Mouse (Mus musculus): ENCODE results near the gene Etnk1. TPM values are rescaled to one million over a fixed set of nuclear protein-coding genes. Genes with fewer than 3 reads are reported as not detected.
"Not testable (repeated sequence)": the region's sequence is repeated elsewhere in the genome, so short reads cannot be mapped to it uniquely, and the experiment has no call there.

The Etnk1 gene
- total RNA-seq, 2 experiments from 2014 or later: 16.1 to 20.3 TPM

DNA sequence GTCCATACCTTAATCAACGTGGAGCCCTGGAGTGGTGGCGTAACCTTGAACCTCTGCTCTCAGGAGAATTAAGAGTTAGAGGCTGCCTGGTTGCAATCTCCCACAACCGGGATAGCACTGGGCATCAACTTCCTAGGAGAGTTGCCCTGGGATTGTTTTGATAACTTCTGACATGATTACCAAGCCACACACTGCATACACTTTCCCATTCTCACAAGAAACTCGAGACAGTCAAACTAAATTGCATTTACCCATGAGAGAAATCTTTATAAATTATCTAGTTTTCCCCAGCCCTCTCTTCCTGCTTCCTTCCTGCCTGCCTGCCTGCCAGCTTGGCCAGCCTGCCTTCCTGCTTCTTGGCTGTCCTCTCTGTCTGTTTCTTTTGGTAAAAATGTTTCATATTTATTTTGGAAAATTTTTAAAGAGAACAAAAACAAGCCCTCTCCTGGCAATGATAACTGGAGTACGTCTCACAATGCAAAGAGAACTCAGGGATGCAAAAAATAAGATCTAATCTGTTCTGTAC, 17.2 kb upstream of the Etnk1 start:
- DNase-seq: no peak

DNA sequence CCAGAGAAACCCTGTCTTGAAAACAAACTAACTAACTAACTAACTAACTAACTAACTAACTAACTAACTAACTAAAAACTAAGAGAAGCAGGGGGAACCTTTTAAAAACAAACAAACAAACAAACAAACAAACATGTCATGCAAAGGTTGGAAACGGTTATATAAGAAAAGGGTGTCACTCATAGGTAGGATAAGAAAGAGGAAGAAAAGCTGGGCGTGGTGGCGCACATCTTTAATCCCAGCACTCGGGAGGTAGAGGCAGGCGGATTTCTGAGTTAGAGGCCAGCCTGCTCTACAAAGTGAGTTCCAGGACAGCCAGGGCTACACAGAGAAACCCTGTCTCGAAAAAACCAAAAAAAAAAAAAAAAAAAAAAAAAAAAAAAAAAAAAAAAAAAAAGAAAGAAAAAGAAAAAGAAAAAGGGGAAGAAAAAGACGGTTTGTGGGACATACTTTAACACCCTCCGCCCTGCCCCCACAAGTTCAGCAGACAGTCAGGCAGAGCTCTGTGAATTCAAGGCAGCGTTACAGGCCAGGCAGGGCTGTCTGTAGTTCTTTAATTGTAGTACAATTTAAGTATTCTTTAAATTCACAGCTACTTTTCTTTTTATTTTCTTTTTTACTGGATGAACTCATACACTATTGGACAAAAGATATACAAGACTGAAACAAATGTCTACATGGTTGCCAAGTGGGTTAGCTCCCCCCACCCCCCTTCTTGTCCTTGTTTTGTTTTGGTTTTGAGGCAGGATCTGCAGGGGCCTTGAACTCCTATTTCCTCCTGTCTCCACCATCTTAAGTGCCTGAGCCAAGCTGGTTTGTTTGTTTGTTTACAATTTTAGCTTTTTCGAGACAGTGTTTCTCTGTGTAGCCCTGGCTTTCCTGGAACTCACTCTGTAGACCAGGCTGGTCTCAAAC, 15.7 kb upstream of the Etnk1 start:
- not testable (repeated sequence) for DNase-seq

DNA sequence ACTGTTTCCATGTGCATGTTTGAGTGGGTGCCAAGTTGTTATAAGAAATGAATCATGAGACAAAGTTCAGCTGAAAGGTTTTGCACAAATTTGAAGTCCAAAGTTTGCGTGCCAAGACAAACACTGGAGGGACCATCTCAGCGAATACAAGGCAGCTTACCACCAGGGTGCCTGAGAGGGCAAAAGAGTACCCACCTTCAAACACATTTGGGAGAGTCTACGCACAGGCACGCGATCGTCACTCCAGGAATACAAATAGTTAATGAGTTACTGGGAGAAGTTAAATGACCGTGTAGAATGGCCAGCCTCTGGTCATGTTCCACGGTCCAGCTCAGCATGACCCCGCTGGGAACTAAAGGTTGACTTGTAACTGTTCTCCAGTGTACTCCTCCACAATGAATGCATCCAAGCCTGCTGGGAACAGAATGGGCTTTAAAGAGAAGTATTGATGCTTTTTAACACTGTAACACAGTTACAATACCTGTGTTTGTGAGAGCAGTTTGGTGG, 14.6 kb upstream of the Etnk1 start:
- no peak for DNase-seq

DNA sequence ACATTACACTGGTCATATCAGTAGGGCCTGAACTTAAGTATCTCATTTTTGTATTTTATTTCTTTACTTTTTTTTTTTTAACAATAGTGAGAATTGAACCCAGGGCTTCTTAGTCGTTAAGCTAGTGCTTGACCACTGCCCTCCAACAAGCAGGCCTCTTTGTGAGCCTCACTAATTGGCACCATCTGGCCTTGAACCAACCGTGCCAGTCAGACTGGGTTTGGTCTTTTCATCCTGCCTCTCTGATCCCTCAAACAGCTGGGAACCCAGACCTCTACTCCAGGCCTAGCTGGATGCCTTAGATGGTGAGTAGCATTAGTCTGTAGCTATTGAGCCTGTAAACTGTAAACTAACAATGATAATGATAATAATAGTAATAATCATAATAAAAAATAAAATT, 13.9 kb upstream of the Etnk1 start:
- no peak for DNase-seq

DNA sequence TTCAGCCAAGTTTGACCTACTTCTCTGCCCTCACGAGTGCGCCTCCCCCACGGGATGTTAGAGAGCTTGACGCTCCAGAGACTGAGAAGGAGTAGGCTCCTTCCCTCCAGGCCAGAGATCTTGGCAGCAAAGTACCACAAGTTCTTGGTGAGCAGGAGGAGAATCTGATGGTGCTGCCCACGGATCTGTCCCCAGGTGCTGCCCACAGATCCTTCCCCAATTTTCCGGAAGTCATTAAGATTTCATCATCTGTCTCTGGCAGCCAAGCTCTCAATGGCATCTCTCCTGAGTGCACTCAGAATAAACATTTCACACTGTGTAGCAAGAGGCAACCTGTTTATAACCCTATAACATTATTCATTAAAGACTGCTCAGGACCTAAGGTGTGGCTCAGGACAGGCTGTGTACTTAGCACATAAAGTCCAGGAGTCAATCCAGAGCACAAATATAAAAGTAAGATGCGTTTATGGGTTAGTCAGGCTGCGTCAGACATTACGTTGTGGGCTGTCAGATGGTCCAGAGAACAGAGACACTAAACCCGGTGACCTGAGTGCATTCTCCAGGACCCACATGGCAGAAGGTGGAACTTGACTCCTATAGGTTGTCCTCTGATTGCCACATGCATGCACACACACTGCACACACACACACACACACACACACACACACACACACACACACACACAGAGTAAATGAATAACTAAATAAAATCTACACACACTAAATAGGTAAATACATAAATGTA, 13.1 kb upstream of the Etnk1 start:
- DNase-seq: no peak

DNA sequence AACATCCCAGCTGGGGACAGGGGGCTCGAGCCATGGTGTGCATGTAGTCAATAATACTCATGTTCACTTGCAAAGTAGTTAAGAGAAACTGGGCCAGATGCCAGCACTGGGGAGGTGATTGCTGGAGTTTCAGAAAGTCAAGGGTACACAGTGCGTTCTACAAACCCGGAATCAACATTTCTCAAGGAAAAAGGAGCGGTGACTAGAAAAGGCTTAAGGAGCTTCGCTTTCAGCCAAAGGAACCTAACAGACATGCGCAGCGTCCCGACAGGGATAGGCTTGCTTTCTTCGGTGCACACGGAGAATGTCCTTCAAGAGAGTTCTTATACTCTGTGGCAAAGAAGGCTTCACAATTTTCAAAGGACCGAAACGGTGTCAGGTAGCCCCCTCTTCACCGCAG, 12.1 kb upstream of the Etnk1 start:
- DNase-seq: peak; percentile 23

DNA sequence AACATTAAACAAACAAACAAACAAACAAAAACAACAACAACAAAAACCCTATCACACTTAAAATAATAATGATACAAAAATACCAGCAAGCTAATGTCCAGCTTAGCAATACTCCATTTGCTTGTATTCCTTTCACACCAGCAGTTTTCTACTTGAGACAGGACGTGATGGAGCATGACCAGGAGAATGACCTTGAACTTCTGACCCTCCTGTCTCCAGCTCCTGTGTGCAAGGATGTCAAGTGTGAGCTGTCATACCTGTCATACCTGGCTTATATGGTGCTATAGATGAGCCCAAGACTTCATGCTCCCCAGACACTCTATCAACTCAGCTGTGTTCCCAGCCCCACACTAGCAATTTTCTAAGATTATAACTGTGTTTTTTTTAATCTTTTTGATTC, 11.0 kb upstream of the Etnk1 start:
- no peak for DNase-seq

DNA sequence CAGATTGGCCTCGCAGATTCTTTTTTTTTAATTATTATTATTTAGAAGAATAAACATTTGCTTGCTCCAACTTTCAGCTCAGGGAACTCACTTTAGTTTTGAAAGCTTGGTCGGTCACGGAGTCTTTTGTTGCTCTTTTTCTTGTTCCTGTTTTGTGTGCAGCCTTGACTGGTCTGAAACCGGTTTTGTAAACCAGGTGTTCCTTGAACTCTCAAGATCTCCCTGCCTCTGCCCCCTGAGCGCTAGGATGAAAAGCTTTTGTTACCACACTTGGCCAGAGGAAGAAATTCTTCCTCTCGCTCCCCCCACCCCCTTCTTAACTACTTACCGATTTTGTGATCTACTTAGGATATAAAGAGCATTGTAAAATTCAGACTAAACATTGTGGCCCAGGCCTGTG, 10.3 kb upstream of the Etnk1 start:
- no peak for DNase-seq

DNA sequence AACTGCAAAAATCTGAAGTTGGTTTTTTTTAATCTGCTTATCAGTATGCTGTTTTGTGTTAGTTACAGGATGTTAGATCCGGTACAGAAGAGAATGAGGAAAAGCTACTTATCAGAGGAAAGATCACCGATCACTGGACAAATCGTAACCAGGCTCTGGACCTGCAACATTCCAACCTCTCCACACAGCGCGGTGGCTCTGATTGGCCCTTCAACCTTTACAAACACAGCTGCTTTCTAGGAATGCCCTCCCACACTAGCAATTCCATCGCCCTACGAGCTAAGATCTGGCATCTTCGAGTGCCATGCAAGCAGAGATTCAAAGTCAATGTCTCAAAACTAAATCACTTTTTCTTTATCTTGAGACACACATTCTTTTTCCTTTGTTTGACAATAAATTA, 9.6 kb upstream of the Etnk1 start:
- no peak for DNase-seq

DNA sequence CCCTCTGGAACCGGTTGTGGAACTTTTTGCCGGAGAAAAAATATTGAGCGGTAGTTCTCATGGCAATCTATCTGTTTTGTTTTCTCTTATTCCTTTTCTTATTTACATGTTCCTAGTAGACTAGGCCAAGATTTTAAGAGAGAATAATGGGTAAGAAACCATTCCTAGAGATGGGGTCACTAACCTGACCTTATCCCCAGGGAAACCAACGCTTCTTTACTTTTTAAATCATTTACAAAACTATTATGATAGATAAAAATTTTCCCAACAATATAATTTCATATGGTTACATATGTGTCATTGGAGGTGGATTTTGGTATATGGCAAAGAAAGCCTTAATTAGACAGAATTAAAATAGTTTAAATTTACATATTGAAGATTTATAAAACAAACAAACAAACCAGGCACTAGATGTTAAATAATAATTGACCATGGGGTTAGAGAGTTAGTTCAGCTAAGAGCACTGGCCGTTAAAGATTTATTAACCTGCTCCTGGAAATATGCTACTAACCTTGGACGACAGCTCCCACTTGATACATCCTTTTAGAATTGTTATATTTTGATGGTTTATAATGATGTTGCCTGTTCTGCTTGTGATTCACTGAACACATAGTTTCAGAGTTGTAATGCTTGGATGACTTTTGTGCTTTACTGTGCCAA, 6.3 kb upstream of the Etnk1 start:
- DNase-seq: no peak

DNA sequence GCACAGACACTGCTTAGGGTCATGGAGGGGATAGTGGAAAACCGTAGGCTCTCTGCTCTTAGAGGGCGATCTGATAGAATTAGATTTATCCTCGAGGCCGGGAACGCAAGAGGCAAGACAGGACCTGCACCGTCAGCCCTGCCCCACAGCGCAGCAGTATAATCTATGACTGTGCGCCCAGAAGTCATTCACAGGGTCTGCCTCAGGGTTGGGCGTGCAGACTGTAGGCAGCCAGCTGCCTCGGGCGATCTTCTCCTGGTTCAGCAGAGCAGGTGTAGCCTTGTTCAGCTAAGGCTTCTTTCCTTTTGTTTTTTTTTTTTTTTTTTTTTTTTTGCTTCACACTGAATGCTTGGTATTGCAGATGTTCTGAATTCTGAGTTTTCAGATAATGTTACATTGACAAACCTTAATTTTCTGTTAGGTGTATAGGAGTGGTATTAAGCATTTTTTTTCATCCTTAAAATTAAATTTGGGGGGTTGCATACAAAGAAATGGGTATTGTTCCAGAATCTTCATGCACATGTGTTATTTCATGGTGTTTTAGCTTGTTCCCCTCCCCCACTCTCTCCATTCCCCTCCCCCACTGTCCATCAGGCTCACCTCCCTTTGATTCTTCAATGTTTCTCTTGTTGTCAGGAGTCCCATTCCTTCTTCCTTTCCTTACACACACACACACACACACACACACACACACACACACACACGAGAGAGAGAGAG, 4.7 kb upstream of the Etnk1 start:
- no peak for DNase-seq

DNA sequence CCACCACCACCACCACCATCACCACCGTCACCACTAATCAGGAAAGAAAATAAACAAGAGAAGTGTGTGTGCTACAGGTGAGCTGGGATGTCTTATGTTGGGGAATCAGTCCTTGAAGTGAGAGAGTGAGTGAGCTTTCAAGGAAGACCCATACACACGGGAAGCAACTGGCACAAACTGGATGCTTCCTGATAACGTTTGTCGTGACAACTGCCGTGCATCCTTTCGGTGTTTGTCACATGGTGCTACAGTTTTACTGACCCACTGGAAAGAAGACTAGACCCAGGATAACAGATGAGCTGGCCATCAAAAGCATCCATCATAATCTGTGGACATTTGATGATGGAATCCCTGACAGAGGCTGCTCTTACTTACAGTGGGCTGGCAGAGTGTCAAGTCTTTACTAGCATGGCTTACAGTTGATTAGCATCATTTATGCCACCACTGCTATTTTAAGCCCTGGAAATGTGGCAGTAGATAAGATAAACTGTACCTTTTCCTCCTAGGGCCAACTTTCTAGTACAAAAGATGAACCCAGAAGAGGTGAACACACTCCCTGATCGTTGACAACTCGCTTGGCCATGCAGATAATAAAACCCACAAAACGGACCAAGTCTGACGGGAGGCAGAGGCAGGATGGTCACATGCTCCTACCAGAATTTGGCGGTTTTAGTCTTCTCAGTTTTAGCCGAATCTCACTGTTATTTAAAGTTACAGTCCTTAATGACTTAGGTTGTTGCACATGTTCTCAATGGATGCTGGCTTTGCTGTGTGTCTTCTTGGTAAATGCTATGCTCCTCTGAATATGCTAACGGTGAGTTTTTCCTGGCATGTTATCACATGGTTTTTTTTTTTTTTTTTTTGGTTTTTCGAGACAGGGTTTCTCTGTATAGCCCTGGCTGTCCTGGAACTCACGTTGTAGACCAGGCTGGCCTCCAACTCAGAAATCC, 2.8 kb upstream of the Etnk1 start:
- no peak for DNase-seq

DNA sequence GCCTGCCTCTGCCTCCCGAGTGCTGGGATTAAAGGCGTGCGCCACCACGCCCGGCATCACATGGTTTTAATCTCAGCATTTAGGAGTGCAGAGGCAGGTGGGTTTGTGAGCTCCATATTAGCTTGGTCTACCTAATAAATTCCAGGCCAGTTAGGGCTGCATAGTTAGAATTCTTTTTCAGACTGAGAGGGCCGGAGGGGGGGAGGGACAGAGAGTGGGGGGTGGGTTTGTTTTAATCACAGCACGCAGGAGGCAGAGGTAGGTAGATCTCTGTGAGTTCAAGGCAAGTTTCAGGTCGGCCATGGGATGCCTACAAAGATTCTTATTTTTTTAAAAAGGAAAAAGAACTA, 2.1 kb upstream of the Etnk1 start:
- DNase-seq: no peak

DNA sequence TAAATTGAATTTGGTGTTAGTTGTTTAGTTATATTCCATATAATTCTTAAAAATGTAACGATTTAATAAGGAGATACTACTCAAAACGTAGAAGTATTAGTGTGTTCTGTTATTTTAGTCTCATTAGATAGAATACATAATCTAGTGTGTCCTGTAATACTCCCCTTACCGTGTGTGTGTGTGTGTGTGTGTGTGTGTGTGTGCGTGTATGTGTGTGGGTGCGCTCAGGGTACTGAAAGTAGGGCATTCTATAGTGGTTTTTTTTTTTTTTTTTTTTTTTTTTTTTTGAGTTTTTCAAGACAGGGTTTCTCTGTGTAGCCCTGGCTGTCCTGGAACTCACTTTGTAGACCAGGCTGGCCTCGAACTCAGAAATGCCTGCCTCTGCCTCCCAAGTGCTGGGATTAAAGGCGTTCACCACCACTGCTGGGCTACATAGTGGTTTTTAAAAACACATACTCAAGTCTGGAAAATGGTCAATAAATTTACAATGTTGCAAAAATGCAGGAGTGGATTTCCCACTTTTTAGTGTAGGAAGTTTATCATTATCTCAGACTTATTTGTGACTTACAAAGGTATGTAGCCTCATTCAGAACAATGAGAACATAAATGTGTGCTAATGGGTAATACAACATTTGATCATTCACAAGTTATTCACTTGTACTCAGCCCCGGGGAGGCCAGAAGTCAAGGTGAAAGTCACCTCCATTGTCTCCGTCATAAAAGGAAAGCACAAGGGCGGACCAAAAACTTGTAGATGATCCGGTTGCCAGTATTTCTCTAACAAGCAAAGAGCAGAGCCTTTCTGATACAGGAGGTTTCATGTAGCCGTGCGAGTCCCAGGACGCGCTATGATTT, 1.4 kb upstream of the Etnk1 start:
- DNase-seq: no peak

DNA sequence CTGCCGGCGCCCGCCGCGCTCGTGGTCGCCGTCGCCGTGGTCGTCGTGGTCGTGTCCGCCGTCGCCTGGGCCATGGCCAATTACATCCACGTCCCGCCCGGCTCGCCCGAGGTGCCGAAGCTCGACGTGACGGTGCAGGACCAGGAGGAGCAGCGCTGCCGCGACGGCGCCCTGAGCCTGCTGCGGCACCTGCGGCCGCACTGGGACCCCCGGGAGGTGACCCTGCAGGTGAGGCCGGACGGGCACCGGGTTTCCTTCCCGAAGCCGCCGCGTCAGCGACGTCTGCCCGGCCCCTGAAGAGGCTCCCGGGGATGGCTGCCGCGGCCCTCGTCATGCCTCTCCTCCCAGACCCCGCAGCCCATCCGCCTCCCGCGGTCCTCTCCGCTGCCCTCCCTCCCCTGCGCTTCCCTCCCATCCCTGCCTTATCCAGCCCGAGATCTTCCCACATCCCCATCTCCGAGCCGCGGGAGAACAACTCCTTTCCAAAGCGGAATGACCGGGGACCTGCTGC, 443 bp downstream of the Etnk1 start:
- peak; percentile 60 for DNase-seq

DNA sequence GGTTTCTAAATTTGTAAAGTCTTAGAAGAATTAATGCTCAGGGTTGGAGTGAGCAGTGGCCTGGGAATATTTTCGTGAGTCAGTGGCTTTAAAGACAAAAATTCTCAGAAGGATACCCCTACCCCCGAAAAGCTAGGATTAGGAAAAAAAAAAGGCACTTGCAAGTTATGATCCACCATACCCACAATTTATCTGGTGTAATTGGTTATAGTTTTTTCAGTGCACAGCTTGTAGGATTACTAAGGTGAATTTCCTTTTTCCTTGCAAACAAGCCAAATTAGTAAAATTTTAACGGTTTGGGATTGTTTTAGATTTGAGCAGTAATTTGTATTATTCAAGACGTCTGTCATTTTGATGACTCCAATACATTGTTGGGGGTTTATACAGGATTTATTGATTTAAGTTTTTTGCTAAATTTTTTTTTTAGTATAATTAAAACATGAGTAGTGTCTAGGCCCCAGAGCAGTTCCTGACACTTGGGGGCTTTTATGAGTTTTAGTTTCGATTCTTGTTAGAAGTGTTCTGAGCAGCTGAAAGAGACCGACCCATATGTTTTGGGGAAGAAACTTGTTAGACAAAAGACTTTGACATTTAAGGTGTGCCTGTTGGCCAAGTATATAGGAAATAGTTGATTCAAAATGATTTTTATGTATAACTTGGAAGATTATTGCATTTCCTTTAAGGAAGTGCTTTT, 1.1 kb downstream of the Etnk1 start:
- no peak for DNase-seq

DNA sequence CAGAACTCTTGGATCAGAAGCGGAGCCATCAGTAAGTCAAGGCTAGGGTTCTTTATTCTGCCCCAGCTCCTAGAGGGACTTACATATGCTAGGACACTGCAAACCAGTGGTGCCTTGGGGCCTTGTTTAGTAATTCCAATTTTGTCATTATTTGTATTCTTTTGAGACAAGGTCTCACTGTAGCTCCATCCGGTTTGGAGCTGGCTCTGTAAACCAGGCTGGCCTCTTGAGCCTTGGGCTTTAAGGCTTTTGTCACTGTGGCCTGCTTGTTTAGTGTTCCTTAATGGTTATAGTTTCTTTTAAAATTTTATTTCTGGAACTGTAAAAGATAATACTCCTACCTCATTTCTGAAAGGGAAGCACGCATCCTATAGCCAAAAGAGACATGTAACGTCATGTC, 2.4 kb downstream of the Etnk1 start:
- no peak for DNase-seq

DNA sequence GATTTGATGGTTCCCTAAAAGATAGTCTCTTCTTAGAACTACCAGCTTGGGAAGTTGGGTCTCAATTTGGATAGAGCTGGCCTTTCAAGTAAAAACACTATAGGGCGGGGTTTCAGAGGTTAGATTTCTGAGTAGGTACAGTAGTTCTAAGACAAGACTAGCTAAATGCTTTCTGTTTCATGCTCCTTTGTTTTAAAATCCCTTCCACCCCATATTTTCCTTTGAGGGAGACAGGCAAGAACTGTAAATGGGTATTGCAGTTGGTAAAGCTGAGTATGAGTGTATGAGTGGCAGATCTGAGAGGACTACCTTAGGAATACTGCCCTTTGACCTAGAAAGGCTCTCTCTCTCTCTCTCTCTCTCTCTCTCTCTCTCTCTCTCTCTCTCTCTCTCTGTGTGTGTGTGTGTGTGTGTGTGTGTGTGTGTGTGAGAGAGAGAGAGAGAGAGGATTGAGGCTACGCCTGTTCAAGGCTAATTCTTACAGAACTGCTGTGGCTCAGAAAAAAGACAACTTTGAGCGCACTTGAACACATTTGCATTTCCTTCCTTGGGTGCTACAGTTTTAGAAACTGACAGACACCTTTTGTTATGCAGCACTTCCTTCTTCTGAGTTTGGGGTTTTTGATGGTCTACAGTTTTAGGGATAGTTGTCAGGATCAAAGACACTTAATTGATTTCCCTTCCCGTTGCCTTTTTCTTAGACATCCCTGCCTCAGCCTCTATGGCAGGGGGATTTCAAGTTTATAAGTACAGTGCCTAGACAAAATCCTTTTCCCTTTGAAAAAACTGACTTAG, 3.3 kb downstream of the Etnk1 start:
- no peak for DNase-seq

Measured in gastrocnemius, postnatal 10 days (tissue).